In genomic region chr1:125466621-125467257, GRCm38 (mm10) we compare ENCODE assay signal across 13 mouse cellular contexts. TPM values are rescaled to one million over a fixed set of nuclear protein-coding genes. Genes with fewer than 3 reads are reported as not detected.
DNase-seq lines count a peak whose midpoint lies in the region; ATAC-seq and TF ChIP-seq lines count a peak whose summit lies in the region.
"Had no signal": no experiment of that assay in that cellular context is flagged by ENCODE, and none has a peak within 500 bp of the region (broad histone marks: within the 10 kb centered on the region; RNA-seq: fewer than 3 reads in every experiment).

No protein-coding gene starts in this region.

- no peak overlapping the region for H3K4me3 ChIP-seq in lung, adult 2 months (replicated peaks; ENCODE audit: extremely low read depth, low read depth, low read length)
- no peak overlapping the region for H3K4me3 ChIP-seq in liver, postnatal 0 days (ENCODE audit: low read depth, low read length)
- H3K4me3 ChIP-seq: limb, embryonic 10.5 days; neural tube, embryonic 12.5 days had no signal

- TF ChIP-seq POLR2A in lung, adult 2 months (IDR thresholded peaks at IDR 0.05; ENCODE audit: borderline replicate concordance, extremely low read depth, low read depth, low read length), result no peak

- DNase-seq in lung, adult 18-20 months, result peak; percentile 32 to 38
- DNase-seq in lung, adult 2 months, result no peak
- no peak for DNase-seq in liver, postnatal 0 days
- DNase-seq in naive thymus-derived CD4-positive, alpha-beta T cell, adult 2 months (ENCODE audit: low read depth), result peak; percentile 79
- DNase-seq in thymus, postnatal 4 days, result peak; percentile 38
- DNase-seq in cerebellum, postnatal 10 days, result no peak
- no peak for DNase-seq in ovary, postnatal 10 days (ENCODE audit: low spot score)
- DNase-seq in left cerebral cortex, adult 11 months (ENCODE audit: low spot score), result no peak
- DNase-seq: adrenal gland, postnatal 25 days had no signal

- no peaks in the 10 kb centered on the region for H3K36me3 ChIP-seq in liver, postnatal 0 days (replicated peaks; ENCODE audit: insufficient read depth, low read length)
- H3K36me3 ChIP-seq: limb, embryonic 10.5 days; neural tube, embryonic 12.5 days had no signal

- no peaks in the 10 kb centered on the region for H3K4me1 ChIP-seq in lung, adult 2 months (ENCODE audit: control insufficient read depth, insufficient read depth, low read length)
- H3K4me1 ChIP-seq in liver, postnatal 0 days (ENCODE audit: insufficient read depth), result peaks cover 3% of the 10 kb centered on the region; the same call in 1 of the 2 replicates
- H3K4me1 ChIP-seq: limb, embryonic 10.5 days; neural tube, embryonic 12.5 days had no signal

- no peaks in the 10 kb centered on the region for H3K27me3 ChIP-seq in liver, postnatal 0 days (ENCODE audit: insufficient read depth, low read length)
- H3K27me3 ChIP-seq: neural tube, embryonic 12.5 days had no signal

- WGBS in lung, adult 2 months, result 23% methylated on average over 10 of the region's 10 CpGs
- 22% methylated on average over 10 of the region's 10 CpGs for WGBS in liver, postnatal 0 days (ENCODE audit: insufficient replicate concordance)

- TF ChIP-seq EP300 in liver, postnatal 0 days (IDR thresholded peaks at IDR 0.05; ENCODE audit: low read depth), result no peak

- peak; percentile 32 for ATAC-seq in liver, postnatal 0 days
- ATAC-seq: forebrain, embryonic 14.5 days; intestine, embryonic 16.5 days had no signal

- no peak for TF ChIP-seq CTCF in lung, adult 2 months (IDR thresholded peaks at IDR 0.05; ENCODE audit: insufficient read depth, low read length)
- no peak for TF ChIP-seq CTCF in liver, postnatal 0 days (IDR thresholded peaks at IDR 0.05; ENCODE audit: low read depth)

- H3K4me2 ChIP-seq in liver, postnatal 0 days (ENCODE audit: low read depth, low read length), result peak overlapping the region; percentile 35
- H3K4me2 ChIP-seq: neural tube, embryonic 12.5 days had no signal

- H3K9me3 ChIP-seq in liver, postnatal 0 days (ENCODE audit: low read length), result no peaks in the 10 kb centered on the region
- H3K9me3 ChIP-seq: limb, embryonic 10.5 days; neural tube, embryonic 12.5 days had no signal

- H3K27ac ChIP-seq in liver, postnatal 0 days (ENCODE audit: low read depth), result peak overlapping the region; percentile 80
- H3K27ac ChIP-seq: limb, embryonic 10.5 days; neural tube, embryonic 12.5 days had no signal

- H3K9ac ChIP-seq in liver, postnatal 0 days (replicated peaks), result no peak overlapping the region; the same call in 1 of the 2 replicates
- H3K9ac ChIP-seq: neural tube, embryonic 12.5 days had no signal

RNA-seq across cellular contexts. Expression of gene Actr3, which starts 31.2 kb away (rescaled TPM):
- polyA plus RNA-seq in lung, adult 2 months (2012; rRNA removed), result 36.6 and 64.6 TPM in 2 replicates
- polyA plus RNA-seq in liver, postnatal 0 days (2015; fragmentation: Nextera tagmentation; extraction: Ambion mirVana), result 116 and 129 TPM in 2 replicates

Comparison
In these comparisons a context has a peak if more than half of its experiments do, and no peak if none do; other contexts are left out.
1. DNase-seq: peak in lung, adult 18-20 months (2 of 2), naive thymus-derived CD4-positive, alpha-beta T cell, adult 2 months (single experiment) and thymus, postnatal 4 days (single experiment); none in lung, adult 2 months (single experiment), liver, postnatal 0 days (single experiment), cerebellum, postnatal 10 days (0 of 2), ovary, postnatal 10 days (single experiment) and left cerebral cortex, adult 11 months (single experiment).